ENCODE assay signal across 20 mouse cellular contexts in the genomic region with DNA sequence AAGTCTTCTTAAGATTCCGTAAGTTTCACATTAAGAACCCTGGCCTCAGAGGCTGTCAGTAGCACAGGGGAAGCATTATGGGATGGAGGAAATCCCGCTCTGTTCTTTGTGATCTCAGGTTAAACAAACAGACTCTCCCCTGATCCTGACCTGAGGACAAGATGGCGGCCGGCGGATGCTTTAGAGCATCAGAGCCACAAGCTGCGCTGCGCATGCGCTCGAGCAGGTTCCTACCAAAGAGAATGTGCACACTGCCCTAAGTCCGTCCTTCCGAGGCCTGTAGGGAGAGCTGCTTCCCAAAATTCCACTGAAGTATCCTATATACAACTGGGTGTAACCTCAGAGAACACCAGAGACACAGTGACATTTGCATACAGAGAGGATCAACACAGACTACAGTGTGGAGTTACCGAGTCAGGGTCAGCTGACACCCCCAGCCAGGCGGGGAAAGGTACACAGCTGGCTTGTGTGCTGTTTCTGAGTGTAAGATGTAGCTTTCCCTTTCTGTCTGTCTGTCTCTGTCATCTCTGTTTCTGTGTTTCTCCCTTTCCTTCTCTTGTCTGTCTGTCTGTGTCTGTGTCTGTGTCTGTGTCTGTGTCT. TPM values are rescaled to one million over a fixed set of nuclear protein-coding genes. Genes with fewer than 3 reads are reported as not detected.
DNase-seq lines count a peak whose midpoint lies in the region; ATAC-seq and TF ChIP-seq lines count a peak whose summit lies in the region.
"Had no signal": no experiment of that assay in that cellular context is flagged by ENCODE, and none has a peak within 500 bp of the region (broad histone marks: within the 10 kb centered on the region; RNA-seq: fewer than 3 reads in every experiment).

No protein-coding gene starts in this region.

- no peak for ATAC-seq in erythroid progenitor cell, adult 5-6 weeks (replicated peaks; ENCODE audit: low FRiP score, poor library complexity, severe bottlenecking)
- ATAC-seq: forebrain, embryonic 15.5 days; intestine, embryonic 15.5 days; liver, embryonic 12.5 days had no signal

- TF ChIP-seq CTCF in testis, adult 2 months (IDR thresholded peaks at IDR 0.05; ENCODE audit: control insufficient read depth, insufficient read depth, insufficient replicate concordance, low read depth, low read length), result no peak
- no peak for TF ChIP-seq CTCF in lung, adult 2 months (IDR thresholded peaks at IDR 0.05; ENCODE audit: insufficient read depth, low read length)

- H3K27me3 ChIP-seq in testis, adult 2 months (ENCODE audit: control insufficient read depth, insufficient read depth, low read length), result no peaks in the 10 kb centered on the region
- H3K27me3 ChIP-seq: forebrain, embryonic 15.5 days; heart, embryonic 12.5 days; hindbrain, embryonic 13.5 days; intestine, embryonic 15.5 days; limb, embryonic 12.5 days; liver, embryonic 12.5 days had no signal

- no peak for DNase-seq in testis, postnatal 10 days (ENCODE audit: low spot score)
- peak; percentile 64 to 66 for DNase-seq in CD8-positive naive resting alpha-beta T cell, adult 2 months (ENCODE audit: low read depth in 2 of 2, low spot score in 2 of 2)
- peak; percentile 87 for DNase-seq in ZHBTc4 (ENCODE audit: low read depth, low spot score)
- peak; percentile 84 for DNase-seq in testis, postnatal 14 days (ENCODE audit: low spot score)
- no peak for DNase-seq in lung, adult 2 months
- DNase-seq: cerebellum, adult 8-10 months; heart, postnatal 14 days; lung, embryonic 14.5 days; lung, postnatal 36 days; right cerebral cortex, postnatal 4 days had no signal

- TF ChIP-seq POLR2A in testis, adult 2 months (IDR thresholded peaks at IDR 0.05; ENCODE audit: control insufficient read depth, low read depth, low read length), result peak; percentile 35; the same call in 1 of the 2 replicates
- TF ChIP-seq POLR2A in lung, adult 2 months (IDR thresholded peaks at IDR 0.05; ENCODE audit: borderline replicate concordance, extremely low read depth, low read depth, low read length), result no peak

- H3K4me3 ChIP-seq in testis, adult 2 months (ENCODE audit: control insufficient read depth, low read depth, low read length), result peak overlapping the region; percentile 64
- no peak overlapping the region for H3K4me3 ChIP-seq in lung, adult 2 months (replicated peaks; ENCODE audit: extremely low read depth, low read depth, low read length)
- H3K4me3 ChIP-seq: forebrain, embryonic 15.5 days; heart, embryonic 12.5 days; hindbrain, embryonic 13.5 days; intestine, embryonic 15.5 days; limb, embryonic 12.5 days; liver, embryonic 12.5 days had no signal

- H3K4me1 ChIP-seq in testis, adult 2 months (ENCODE audit: control insufficient read depth, insufficient read depth, low read length), result no peaks in the 10 kb centered on the region; the same call in none of the 2 replicates
- peaks cover 4% of the 10 kb centered on the region for H3K4me1 ChIP-seq in lung, adult 2 months (ENCODE audit: control insufficient read depth, insufficient read depth, low read length)
- H3K4me1 ChIP-seq: forebrain, embryonic 15.5 days; hindbrain, embryonic 13.5 days; intestine, embryonic 15.5 days; limb, embryonic 12.5 days had no signal

- 84% methylated on average over 13 of the region's 13 CpGs for WGBS in lung, adult 2 months

- H3K27ac ChIP-seq in testis, adult 2 months (ENCODE audit: control insufficient read depth, insufficient read depth, low read depth, low read length), result no peak overlapping the region
- H3K27ac ChIP-seq: forebrain, embryonic 15.5 days; hindbrain, embryonic 13.5 days; intestine, embryonic 15.5 days; kidney, postnatal 0 days; limb, embryonic 12.5 days; liver, embryonic 12.5 days had no signal

- H3K36me3 ChIP-seq in testis, adult 2 months (ENCODE audit: control insufficient read depth, insufficient read depth, low read length), result no peaks in the 10 kb centered on the region
- H3K36me3 ChIP-seq: forebrain, embryonic 15.5 days; heart, embryonic 12.5 days; hindbrain, embryonic 13.5 days; intestine, embryonic 15.5 days; limb, embryonic 12.5 days; liver, embryonic 12.5 days had no signal

RNA-seq across cellular contexts. Expression of gene Rhoh, which starts 10.4 kb away (rescaled TPM):
- polyA plus RNA-seq in testis, adult 2 months (2012; rRNA removed), result 0.58 and 0.63 TPM in 2 replicates
- total RNA-seq in erythroid progenitor cell, adult 5-6 weeks (2015; ENCODE audit: low replicate concordance), result 4.3 and 12.2 TPM in 2 replicates
- 6.4 and 22.1 TPM in 2 replicates for total RNA-seq in erythroid progenitor cell, adult 5-6 weeks (2017; ENCODE audit: low replicate concordance)
- polyA plus RNA-seq in lung, adult 2 months (2012; rRNA removed), result 2.7 and 3.5 TPM in 2 replicates
- polyA plus RNA-seq: C2C12 had no signal

Comparison
In these comparisons a context has a peak if more than half of its experiments do, and no peak if none do; other contexts are left out.
1. DNase-seq: peak in CD8-positive naive resting alpha-beta T cell, adult 2 months (2 of 2), ZHBTc4 (single experiment) and testis, postnatal 14 days (single experiment); none in testis, postnatal 10 days (single experiment) and lung, adult 2 months (single experiment).